Mouse (Mus musculus): ENCODE results near the gene Gm20388.

GRCm38 (mm10) chr8:122246257-122247211 is 2335.9 kb downstream of the Gm20388 start:
- TF ChIP-seq CTCF (IDR thresholded peaks at IDR 0.05; ENCODE audit: control insufficient read depth, insufficient read depth, low read length) (no peak), POLR2A (IDR thresholded peaks at IDR 0.05; ENCODE audit: borderline replicate concordance, control insufficient read depth, low read depth, low read length) (no peak)

All from bone marrow, adult 2 months (tissue).